Mouse (Mus musculus): ENCODE data around the gene Tmem251. TPM values are rescaled to one million over a fixed set of nuclear protein-coding genes. Genes with fewer than 3 reads are reported as not detected.
A peak's percentile ranks its signal among the peaks of the same experiment; 100 is the strongest.

Tmem251 gene
- total RNA-seq (2012; rRNA removed), result 2.9 and 4.0 TPM in 2 replicates

- Histone ChIP-seq H3K27ac (ENCODE audit: insufficient read depth, low read depth, low read length, poor library complexity, severe bottlenecking) (peak within 1 kb of the TSS; percentile 70), H3K9me3 (ENCODE audit: control insufficient read depth, insufficient read depth, low read depth, low read length) (no peaks in the 10 kb centered on the region), H3K4me3 (ENCODE audit: insufficient read depth in 1 of 2, low read depth in 1 of 2, low read length in 2 of 2, poor library complexity in 1 of 2, severe bottlenecking in 1 of 2) (peak within 1 kb of the TSS; percentile 76 to 96), H3K36me3 (ENCODE audit: control insufficient read depth, insufficient read depth, low read length, poor library complexity, severe bottlenecking) (peaks cover 3% of the 10 kb centered on the region), H3K4me1 (ENCODE audit: control insufficient read depth in 2 of 2, insufficient read depth in 2 of 2, low read length in 2 of 2, poor library complexity in 1 of 2) (no peaks in the 10 kb centered on the region; a peak in 1 of 4 replicates), H3K9ac (ENCODE audit: insufficient read depth, low read depth, low read length, poor library complexity, severe bottlenecking) (peak within 1 kb of the TSS; percentile 82)
- TF ChIP-seq HCFC1 (IDR thresholded peaks at IDR 0.05; ENCODE audit: borderline replicate concordance, insufficient read depth, low read length) (0 out of 2 replicates have a peak, but pooled peaks have one; percentile 42), ZNF384 (IDR thresholded peaks at IDR 0.05; ENCODE audit: low read depth, low read length) (no peak)
- DNase-seq (ENCODE audit: low read depth, low spot score), result no peak
- in situ Hi-C loops (cut with MboI; ENCODE audit: low sequenced_read_pairs in 2 of 2, unreplicated experiment in 2 of 2), result loop anchor here in 1 of 2 experiments (25.0 kb wide), 1 partner anchor 232 kb away; no protein-coding TSS in a partner anchor
These were observed at the start of gene Tmem251, which contains the start of gene Moap1 for GRCm38 (mm10) chr12:102743589-102744574. Gene Tmem251, plus strand, starts transcription at chr12:102743762. Gene Moap1, minus strand, starts transcription at chr12:102743661.

GRCm38 (mm10) chr12:102695369-102696239, 48.0 kb upstream of the Tmem251 start:
- H3K4me3 ChIP-seq (ENCODE audit: insufficient read depth in 1 of 2, low read depth in 1 of 2, low read length in 2 of 2, poor library complexity in 1 of 2, severe bottlenecking in 1 of 2), result peak overlapping the region in 1 of 2 experiments; percentile 9; a peak in 1 of 4 replicates
- H3K9ac ChIP-seq (ENCODE audit: insufficient read depth, low read depth, low read length, poor library complexity, severe bottlenecking), result peak overlapping the region; percentile 28; the same call in 1 of the 2 replicates
- in situ Hi-C loops (cut with MboI; ENCODE audit: low sequenced_read_pairs in 2 of 2, unreplicated experiment in 2 of 2), result no loop called here
- no peaks in the 10 kb centered on the region for H3K9me3 ChIP-seq (ENCODE audit: control insufficient read depth, insufficient read depth, low read depth, low read length)
- H3K4me1 ChIP-seq (ENCODE audit: control insufficient read depth in 2 of 2, insufficient read depth in 2 of 2, low read length in 2 of 2, poor library complexity in 1 of 2), result peaks cover 30 to 65% of the 10 kb centered on the region in 2 experiments
- no peak for DNase-seq (ENCODE audit: low read depth, low spot score)
- TF ChIP-seq CHD2 (IDR thresholded peaks at IDR 0.05; ENCODE audit: low read depth, low read length), result no peak
- no peak for TF ChIP-seq HCFC1 (IDR thresholded peaks at IDR 0.05; ENCODE audit: borderline replicate concordance, insufficient read depth, low read length)
- no peak for TF ChIP-seq ZC3H11A (IDR thresholded peaks at IDR 0.05; ENCODE audit: borderline replicate concordance, low read depth, low read length)
- no peak overlapping the region for H3K27ac ChIP-seq (ENCODE audit: insufficient read depth, low read depth, low read length, poor library complexity, severe bottlenecking)
- H3K36me3 ChIP-seq (ENCODE audit: control insufficient read depth, insufficient read depth, low read length, poor library complexity, severe bottlenecking), result peaks cover 2% of the 10 kb centered on the region

- Histone ChIP-seq H3K4me3 (ENCODE audit: insufficient read depth in 1 of 2, low read depth in 1 of 2, low read length in 2 of 2, poor library complexity in 1 of 2, severe bottlenecking in 1 of 2) (no peak overlapping the region; a peak in 1 of 4 replicates), H3K9ac (ENCODE audit: insufficient read depth, low read depth, low read length, poor library complexity, severe bottlenecking) (peak overlapping the region; percentile 28; the same call in 1 of the 2 replicates), H3K4me1 (ENCODE audit: control insufficient read depth in 2 of 2, insufficient read depth in 2 of 2, low read length in 2 of 2, poor library complexity in 1 of 2) (peaks cover 36 to 68% of the 10 kb centered on the region in 2 experiments), H3K9me3 (ENCODE audit: control insufficient read depth, insufficient read depth, low read depth, low read length) (no peaks in the 10 kb centered on the region), H3K36me3 (ENCODE audit: control insufficient read depth, insufficient read depth, low read length, poor library complexity, severe bottlenecking) (peaks cover 2% of the 10 kb centered on the region), H3K27ac (ENCODE audit: insufficient read depth, low read depth, low read length, poor library complexity, severe bottlenecking) (no peak overlapping the region)
- in situ Hi-C loops (cut with MboI; ENCODE audit: low sequenced_read_pairs in 2 of 2, unreplicated experiment in 2 of 2), result no loop called here
- DNase-seq (ENCODE audit: low read depth, low spot score), result no peak
- TF ChIP-seq ZNF384 (IDR thresholded peaks at IDR 0.05; ENCODE audit: low read depth, low read length), result no peak
- no peak for TF ChIP-seq MAFK (IDR thresholded peaks at IDR 0.05; ENCODE audit: insufficient read depth, low read depth, low read length)
- TF ChIP-seq HCFC1 (IDR thresholded peaks at IDR 0.05; ENCODE audit: borderline replicate concordance, insufficient read depth, low read length), result no peak
- TF ChIP-seq ZC3H11A (IDR thresholded peaks at IDR 0.05; ENCODE audit: borderline replicate concordance, low read depth, low read length), result no peak
- TF ChIP-seq CHD2 (IDR thresholded peaks at IDR 0.05; ENCODE audit: low read depth, low read length), result no peak
These were observed 46.8 kb upstream of the Tmem251 start for GRCm38 (mm10) chr12:102696635-102697354.

- Histone ChIP-seq H3K4me1 (ENCODE audit: control insufficient read depth in 2 of 2, insufficient read depth in 2 of 2, low read length in 2 of 2, poor library complexity in 1 of 2) (peaks cover 36 to 71% of the 10 kb centered on the region in 2 experiments), H3K9ac (ENCODE audit: insufficient read depth, low read depth, low read length, poor library complexity, severe bottlenecking) (0 out of 2 replicates have a peak overlapping the region, but pooled peaks have one; percentile 7), H3K4me3 (ENCODE audit: insufficient read depth in 1 of 2, low read depth in 1 of 2, low read length in 2 of 2, poor library complexity in 1 of 2, severe bottlenecking in 1 of 2) (no peak overlapping the region), H3K36me3 (ENCODE audit: control insufficient read depth, insufficient read depth, low read length, poor library complexity, severe bottlenecking) (peaks cover 2% of the 10 kb centered on the region), H3K27ac (ENCODE audit: insufficient read depth, low read depth, low read length, poor library complexity, severe bottlenecking) (no peak overlapping the region), H3K9me3 (ENCODE audit: control insufficient read depth, insufficient read depth, low read depth, low read length) (no peaks in the 10 kb centered on the region)
- in situ Hi-C loops (cut with MboI; ENCODE audit: low sequenced_read_pairs in 2 of 2, unreplicated experiment in 2 of 2), result no loop called here
- DNase-seq (ENCODE audit: low read depth, low spot score), result no peak
- TF ChIP-seq MAFK (IDR thresholded peaks at IDR 0.05; ENCODE audit: insufficient read depth, low read depth, low read length), result no peak
- TF ChIP-seq ZC3H11A (IDR thresholded peaks at IDR 0.05; ENCODE audit: borderline replicate concordance, low read depth, low read length), result no peak
- no peak for TF ChIP-seq ZNF384 (IDR thresholded peaks at IDR 0.05; ENCODE audit: low read depth, low read length)
- TF ChIP-seq HCFC1 (IDR thresholded peaks at IDR 0.05; ENCODE audit: borderline replicate concordance, insufficient read depth, low read length), result no peak
- TF ChIP-seq CHD2 (IDR thresholded peaks at IDR 0.05; ENCODE audit: low read depth, low read length), result no peak
These were observed 46.2 kb upstream of the Tmem251 start for GRCm38 (mm10) chr12:102697381-102697780.
